Mouse (Mus musculus) ES-Bruce4 (cell line): Measurements from ENCODE around the gene Irx2.

ENCODE experiments used
- CTCF ChIP-seq: IDR thresholded peaks from one replicate; pipeline ENCODE4 v1.8.1; 2011; ENCODE audit warnings: low read depth, low read length
- EP300 ChIP-seq: IDR thresholded peaks from 2 replicates; pipeline ENCODE4 v1.6.1; 2011; ENCODE audit warnings: low read depth, low read length; ENCODE audit not compliant: insufficient read depth
- POLR2A ChIP-seq: IDR thresholded peaks from one replicate; pipeline ENCODE4 v1.8.1; 2011; ENCODE audit warnings: low read length; ENCODE audit not compliant: insufficient read depth

GRCm38 (mm10) chr13:72656447-72656846 lies 27.8 kb downstream of the Irx2 start:
- no peak for TF ChIP-seq EP300
- TF ChIP-seq CTCF, result no peak
- TF ChIP-seq POLR2A, result no peak
